Mouse (Mus musculus): Measurements from ENCODE around the gene Asic2. TPM values are rescaled to one million over a fixed set of nuclear protein-coding genes. Genes with fewer than 3 reads are reported as not detected.

Gene Asic2
- polyA plus RNA-seq, 1 experiment from 2014 or later, result 0.07 TPM

DNA sequence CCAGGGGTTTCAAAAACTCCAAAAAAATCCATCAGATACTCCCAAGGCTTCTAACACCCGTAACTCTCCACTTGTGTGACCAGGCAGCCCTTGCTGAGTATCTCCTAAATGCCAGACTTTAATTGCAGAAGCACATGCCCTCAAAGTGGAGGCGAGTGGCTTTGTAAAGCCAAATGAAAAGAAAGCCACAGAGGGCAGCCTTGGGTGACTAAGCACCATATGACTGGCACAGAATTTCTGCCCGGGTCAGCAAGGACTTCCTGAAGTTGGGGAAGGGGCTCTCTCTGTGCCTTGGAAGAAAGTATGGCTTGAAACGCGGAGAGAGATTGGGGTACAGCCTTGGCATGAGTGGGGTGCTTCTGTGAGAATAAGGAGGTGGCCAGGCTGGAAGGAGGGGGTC lies 28.8 kb upstream of the Asic2 start:
- no peak overlapping the region for H3K4me3 ChIP-seq
- no peak overlapping the region for H3K4me2 ChIP-seq
- no peaks in the 10 kb centered on the region for H3K9me3 ChIP-seq
- WGBS, result 81% methylated on average over 5 of the region's 5 CpGs
- peaks cover 11% of the 10 kb centered on the region for H3K27me3 ChIP-seq (replicated peaks)
- H3K36me3 ChIP-seq, result no peaks in the 10 kb centered on the region
- no peaks in the 10 kb centered on the region for H3K4me1 ChIP-seq
- no peak overlapping the region for H3K9ac ChIP-seq
- H3K27ac ChIP-seq (replicated peaks), result no peak overlapping the region
- no peak for ATAC-seq (ENCODE audit: extremely low read depth, insufficient number of reproducible peaks, low FRiP score, low TSS enrichment)

DNA sequence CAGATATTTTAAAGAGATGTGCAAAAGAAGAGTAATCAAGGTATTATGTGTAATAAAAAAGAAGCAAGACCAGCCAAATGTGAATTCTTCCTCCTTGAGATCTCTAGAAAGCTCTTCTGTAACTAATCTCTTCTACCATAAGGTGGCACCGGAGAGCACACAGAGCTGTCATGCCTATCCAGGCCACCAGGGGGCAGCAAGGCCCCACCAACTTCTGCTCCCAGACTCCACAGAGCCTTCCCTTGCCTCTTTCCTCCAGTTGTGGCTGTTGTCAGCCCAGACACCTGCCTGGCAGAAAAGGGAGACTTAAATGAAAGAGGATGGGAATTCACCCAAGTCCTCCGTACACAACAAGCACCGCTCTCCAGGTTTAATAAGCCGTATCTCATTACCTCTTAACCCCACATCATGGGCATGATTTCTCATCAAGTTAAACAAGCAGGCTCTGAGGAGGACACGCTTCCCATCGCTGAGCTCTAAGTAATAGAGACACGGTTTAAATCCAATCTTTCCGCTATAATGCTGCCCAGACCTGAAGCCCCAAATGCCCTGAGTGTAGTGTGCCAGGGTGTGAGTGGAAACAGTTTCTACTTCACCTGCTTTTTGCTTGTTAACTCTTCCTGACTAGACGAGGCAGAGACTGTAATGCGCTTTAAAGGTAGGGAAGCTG lies 28.1 kb upstream of the Asic2 start:
- H3K9ac ChIP-seq, result no peak overlapping the region
- no peaks in the 10 kb centered on the region for H3K9me3 ChIP-seq
- WGBS, result 66% methylated on average over 10 of the region's 10 CpGs
- H3K4me3 ChIP-seq, result no peak overlapping the region
- peaks cover 11% of the 10 kb centered on the region for H3K27me3 ChIP-seq (replicated peaks)
- H3K4me2 ChIP-seq, result no peak overlapping the region
- no peaks in the 10 kb centered on the region for H3K36me3 ChIP-seq
- no peak for ATAC-seq (ENCODE audit: extremely low read depth, insufficient number of reproducible peaks, low FRiP score, low TSS enrichment)
- H3K27ac ChIP-seq (replicated peaks), result no peak overlapping the region
- no peaks in the 10 kb centered on the region for H3K4me1 ChIP-seq

GRCm38 (mm10) chr11:81983146-81983545 lies 14.9 kb upstream of the Asic2 start:
- ATAC-seq (ENCODE audit: extremely low read depth, insufficient number of reproducible peaks, low FRiP score, low TSS enrichment), result no peak
- Histone ChIP-seq H3K4me1 (no peaks in the 10 kb centered on the region), H3K27me3 (replicated peaks) (peaks cover 8% of the 10 kb centered on the region; the same call in 1 of the 2 replicates), H3K4me3 (no peak overlapping the region), H3K9ac (no peak overlapping the region), H3K9me3 (no peaks in the 10 kb centered on the region), H3K36me3 (no peaks in the 10 kb centered on the region), H3K27ac (replicated peaks) (no peak overlapping the region), H3K4me2 (no peak overlapping the region)
- 35% methylated on average over 5 of the region's 5 CpGs for WGBS

DNA sequence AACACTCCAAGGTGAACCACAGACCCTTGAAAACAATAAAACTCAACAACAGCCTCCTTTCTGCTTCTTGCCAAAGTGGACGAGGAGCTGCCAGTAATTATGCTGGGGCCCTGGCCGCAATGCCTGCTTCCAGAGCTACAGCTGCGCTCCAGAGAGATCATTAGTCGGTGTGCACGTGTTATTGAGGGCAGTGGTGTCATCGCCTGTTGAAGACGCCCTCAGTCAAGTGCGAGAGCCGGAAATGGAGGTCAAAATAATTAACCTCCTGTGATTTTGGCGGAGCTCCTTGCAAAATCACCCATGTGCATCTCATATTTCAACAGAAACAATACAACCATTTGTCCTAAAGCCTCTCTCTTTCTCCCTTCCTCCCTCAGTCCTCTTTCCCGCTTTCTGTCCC lies 13.9 kb upstream of the Asic2 start:
- Histone ChIP-seq H3K9ac (no peak overlapping the region), H3K36me3 (no peaks in the 10 kb centered on the region), H3K4me1 (no peaks in the 10 kb centered on the region), H3K9me3 (no peaks in the 10 kb centered on the region), H3K4me2 (no peak overlapping the region), H3K27ac (replicated peaks) (no peak overlapping the region), H3K4me3 (no peak overlapping the region), H3K27me3 (replicated peaks) (peaks cover 8% of the 10 kb centered on the region; the same call in 1 of the 2 replicates)
- no peak for ATAC-seq (ENCODE audit: extremely low read depth, insufficient number of reproducible peaks, low FRiP score, low TSS enrichment)
- WGBS, result 48% methylated on average over 11 of the region's 11 CpGs

- ATAC-seq (ENCODE audit: extremely low read depth, insufficient number of reproducible peaks, low FRiP score, low TSS enrichment), result no peak
- Histone ChIP-seq H3K27me3 (replicated peaks) (peaks cover 28% of the 10 kb centered on the region), H3K4me2 (no peak overlapping the region), H3K4me1 (no peaks in the 10 kb centered on the region), H3K4me3 (no peak overlapping the region), H3K9ac (no peak overlapping the region), H3K36me3 (no peaks in the 10 kb centered on the region), H3K9me3 (no peaks in the 10 kb centered on the region), H3K27ac (replicated peaks) (no peak overlapping the region)
- WGBS, result 35% methylated on average over 5 of the region's 5 CpGs
Measured at GRCm38 (mm10) chr11:81974577-81974976, 6.3 kb upstream of the Asic2 start.

DNA sequence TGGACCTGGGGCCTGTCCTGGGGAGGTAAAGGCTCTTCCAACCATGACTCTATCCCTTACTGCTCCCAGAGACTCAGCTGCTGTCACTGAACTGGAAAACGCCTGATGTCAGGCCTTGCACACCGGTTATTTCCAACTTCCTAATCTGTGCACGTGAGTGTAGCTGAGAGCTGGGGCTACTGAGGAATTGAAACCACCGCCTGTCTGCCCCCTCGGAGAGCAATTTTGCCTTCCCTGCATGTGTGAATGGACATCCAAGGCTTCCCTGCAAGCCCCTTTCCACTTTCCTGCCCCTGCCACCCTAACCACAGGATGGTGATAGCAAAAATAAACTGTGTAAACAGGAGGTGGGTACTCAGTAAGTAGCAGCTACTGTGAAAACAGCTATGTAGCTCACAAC lies 5.4 kb upstream of the Asic2 start:
- H3K9ac ChIP-seq, result no peak overlapping the region
- peaks cover 37% of the 10 kb centered on the region for H3K27me3 ChIP-seq (replicated peaks)
- H3K36me3 ChIP-seq, result no peaks in the 10 kb centered on the region
- WGBS, result 42% methylated on average over 5 of the region's 5 CpGs
- no peak overlapping the region for H3K4me3 ChIP-seq
- H3K4me1 ChIP-seq, result no peaks in the 10 kb centered on the region
- no peak overlapping the region for H3K4me2 ChIP-seq
- no peaks in the 10 kb centered on the region for H3K9me3 ChIP-seq
- H3K27ac ChIP-seq (replicated peaks), result no peak overlapping the region
- no peak for ATAC-seq (ENCODE audit: extremely low read depth, insufficient number of reproducible peaks, low FRiP score, low TSS enrichment)

GRCm38 (mm10) chr11:81972044-81972443 lies 3.8 kb upstream of the Asic2 start:
- H3K36me3 ChIP-seq, result no peaks in the 10 kb centered on the region
- WGBS, result 43% methylated on average over 3 of the region's 3 CpGs
- no peak overlapping the region for H3K4me2 ChIP-seq
- no peak overlapping the region for H3K27ac ChIP-seq (replicated peaks)
- H3K4me3 ChIP-seq, result no peak overlapping the region
- no peaks in the 10 kb centered on the region for H3K9me3 ChIP-seq
- no peak overlapping the region for H3K9ac ChIP-seq
- ATAC-seq (ENCODE audit: extremely low read depth, insufficient number of reproducible peaks, low FRiP score, low TSS enrichment), result no peak
- peaks cover 54% of the 10 kb centered on the region for H3K27me3 ChIP-seq (replicated peaks)
- no peaks in the 10 kb centered on the region for H3K4me1 ChIP-seq

DNA sequence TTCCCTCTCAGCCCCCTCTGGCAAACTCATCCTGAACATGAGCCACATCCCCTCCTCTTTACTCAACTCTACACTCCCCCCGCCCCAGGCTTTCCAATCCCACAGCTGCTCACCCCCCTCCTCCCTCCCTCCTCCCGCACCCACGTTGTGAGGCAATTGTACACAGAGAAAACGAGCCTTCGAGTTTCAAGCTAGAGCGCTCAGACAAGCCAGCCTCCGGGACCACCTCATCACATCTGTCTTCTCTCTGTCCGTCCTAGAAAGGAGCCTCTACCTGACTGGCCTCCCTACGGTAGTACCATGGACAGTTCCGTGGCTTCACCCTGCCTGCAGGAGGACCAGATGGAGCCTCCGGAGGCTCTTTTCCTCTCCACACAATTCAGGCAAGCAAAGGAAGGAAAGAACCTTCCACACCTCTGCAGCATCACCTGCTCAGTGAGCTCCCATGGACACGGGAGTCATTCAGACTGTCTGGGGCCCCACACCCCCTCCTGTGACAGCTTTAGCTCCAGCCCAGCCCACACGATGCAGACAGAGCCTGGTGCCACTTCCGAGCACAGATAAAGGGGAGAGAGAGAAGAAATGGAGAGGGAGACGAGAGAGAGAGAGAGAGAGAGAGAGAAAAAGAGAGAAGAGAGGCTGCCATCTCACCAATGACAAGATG lies 1.5 kb downstream of the Asic2 start:
- WGBS, result 9% methylated on average over 15 of the region's 15 CpGs

GRCm38 (mm10) chr11:81965653-81966625 lies 2.3 kb downstream of the Asic2 start:
- 63% methylated on average over 11 of the region's 11 CpGs for WGBS
- H3K27ac ChIP-seq (replicated peaks), result no peak overlapping the region
- no peaks in the 10 kb centered on the region for H3K4me1 ChIP-seq
- H3K4me2 ChIP-seq, result no peak overlapping the region
- H3K9me3 ChIP-seq, result no peaks in the 10 kb centered on the region
- H3K4me3 ChIP-seq, result no peak overlapping the region
- peaks cover 68% of the 10 kb centered on the region for H3K27me3 ChIP-seq (replicated peaks)
- H3K9ac ChIP-seq, result no peak overlapping the region
- no peak for ATAC-seq (ENCODE audit: extremely low read depth, insufficient number of reproducible peaks, low FRiP score, low TSS enrichment)
- H3K36me3 ChIP-seq, result no peaks in the 10 kb centered on the region

More for the DNA sequence above, 1.5 kb downstream of the Asic2 start:
- Histone ChIP-seq H3K4me3 (no peak overlapping the region), H3K4me2 (no peak overlapping the region), H3K9ac (no peak overlapping the region), H3K4me1 (no peaks in the 10 kb centered on the region), H3K36me3 (no peaks in the 10 kb centered on the region), H3K27me3 (replicated peaks) (peaks cover 72% of the 10 kb centered on the region), H3K27ac (replicated peaks) (no peak overlapping the region), H3K9me3 (no peaks in the 10 kb centered on the region)
- ATAC-seq (ENCODE audit: extremely low read depth, insufficient number of reproducible peaks, low FRiP score, low TSS enrichment), result no peak

GRCm38 (mm10) chr11:81964561-81964960 lies 3.7 kb downstream of the Asic2 start:
- WGBS, result 75% methylated on average over 4 of the region's 4 CpGs
- peaks cover 63% of the 10 kb centered on the region for H3K27me3 ChIP-seq (replicated peaks)
- H3K4me1 ChIP-seq, result no peaks in the 10 kb centered on the region

GRCm38 (mm10) chr11:81954398-81954797 lies 13.9 kb downstream of the Asic2 start:
- Histone ChIP-seq H3K4me1 (no peaks in the 10 kb centered on the region), H3K27me3 (replicated peaks) (0 out of 2 replicates have a peak, but pooled peaks cover 4% of the 10 kb centered on the region), H3K27ac (replicated peaks) (no peak overlapping the region), H3K4me3 (no peak overlapping the region), H3K9ac (no peak overlapping the region), H3K36me3 (no peaks in the 10 kb centered on the region), H3K9me3 (no peaks in the 10 kb centered on the region), H3K4me2 (no peak overlapping the region)
- WGBS, result 61% methylated on average over 4 of the region's 4 CpGs
- ATAC-seq (ENCODE audit: extremely low read depth, insufficient number of reproducible peaks, low FRiP score, low TSS enrichment), result no peak

More at GRCm38 (mm10) chr11:81964561-81964960, 3.7 kb downstream of the Asic2 start:
- H3K4me3 ChIP-seq, result no peak overlapping the region
- H3K9ac ChIP-seq, result no peak overlapping the region
- no peak overlapping the region for H3K27ac ChIP-seq (replicated peaks)
- no peaks in the 10 kb centered on the region for H3K9me3 ChIP-seq
- H3K36me3 ChIP-seq, result no peaks in the 10 kb centered on the region
- no peak overlapping the region for H3K4me2 ChIP-seq
- ATAC-seq (ENCODE audit: extremely low read depth, insufficient number of reproducible peaks, low FRiP score, low TSS enrichment), result no peak

Data from heart, embryonic 13.5 days (tissue).